14 mouse cellular contexts compared by ENCODE assay signal in genomic region chr15:101233183-101233582, GRCm38 (mm10). TPM values are rescaled to one million over a fixed set of nuclear protein-coding genes. Genes with fewer than 3 reads are reported as not detected.
DNase-seq lines count a peak whose midpoint lies in the region; TF ChIP-seq lines count a peak whose summit lies in the region.
"Had no signal": no experiment of that assay in that cellular context is flagged by ENCODE, and none has a peak within 500 bp of the region (broad histone marks: within the 10 kb centered on the region; RNA-seq: fewer than 3 reads in every experiment).

No protein-coding gene starts in this region.

- H3K4me1 ChIP-seq in thymus, adult 2 months (replicated peaks; ENCODE audit: control insufficient read depth, insufficient read depth, low read length), result peaks cover 49% of the 10 kb centered on the region

- WGBS in thymus, adult 2 months, result 83% methylated on average over 3 of the region's 3 CpGs

- no peak for TF ChIP-seq POLR2A in thymus, adult 2 months (IDR thresholded peaks at IDR 0.05; ENCODE audit: control insufficient read depth, extremely low read depth, insufficient read depth, low read length, poor library complexity)

- peak; percentile 39 for DNase-seq in adrenal gland, adult 2 months
- DNase-seq in adrenal gland, adult 8-10 months, result no peak
- no peak for DNase-seq in thymus, adult 2 months
- DNase-seq in thymus, postnatal 36 days, result no peak
- DNase-seq in lung, postnatal 10 days, result peak; percentile 59
- DNase-seq in cerebellum, postnatal 14 days, result no peak
- DNase-seq in right cerebral cortex, postnatal 14 days, result no peak
- no peak for DNase-seq in ovary, postnatal 10 days (ENCODE audit: low spot score)
- DNase-seq: cerebellum, adult 18-20 months; kidney, postnatal 14 days had no signal

- no peaks in the 10 kb centered on the region for H3K27me3 ChIP-seq in thymus, adult 2 months (ENCODE audit: control insufficient read depth, insufficient read depth, low read length)
- H3K27me3 ChIP-seq: forebrain, embryonic 15.5 days; hindbrain, embryonic 15.5 days had no signal

- TF ChIP-seq CTCF in thymus, adult 2 months (IDR thresholded peaks at IDR 0.05; ENCODE audit: borderline replicate concordance, control insufficient read depth, extremely low read depth, insufficient read depth, low read length, poor library complexity), result no peak

- no peak overlapping the region for H3K4me3 ChIP-seq in thymus, adult 2 months (ENCODE audit: control insufficient read depth, insufficient read depth, low read length)
- H3K4me3 ChIP-seq: forebrain, embryonic 15.5 days; hindbrain, embryonic 15.5 days; liver, embryonic 12.5 days; neural tube, embryonic 12.5 days had no signal

- H3K27ac ChIP-seq in thymus, adult 2 months (ENCODE audit: control insufficient read depth, insufficient read depth, low read length), result peak overlapping the region; percentile 16; the same call in 1 of the 2 replicates
- H3K27ac ChIP-seq: forebrain, embryonic 15.5 days; hindbrain, embryonic 15.5 days; liver, embryonic 12.5 days; neural tube, embryonic 12.5 days had no signal

- H3K36me3 ChIP-seq in thymus, adult 2 months (ENCODE audit: control insufficient read depth, insufficient read depth, low read length), result no peaks in the 10 kb centered on the region
- H3K36me3 ChIP-seq: hindbrain, embryonic 15.5 days had no signal

RNA-seq across cellular contexts. Expression of gene Grasp, which starts 9.2 kb away (rescaled TPM):
- total RNA-seq in adrenal gland, adult 2 months (2021), result 10 to 100 TPM; 16.4 to 21.0 TPM
- polyA plus RNA-seq in adrenal gland, adult 2 months (2012; rRNA removed), result 53.0 and 60.3 TPM in 2 replicates
- total RNA-seq in adrenal gland, adult 8-10 months (2022), result 10 to 100 TPM in 3 of 4 experiments, 1 to 10 TPM in 1; 8.8 to 19.6 (median 17.1) TPM
- polyA plus RNA-seq in thymus, adult 2 months (2012; rRNA removed), result 10.2 and 15.4 TPM in 2 replicates

RNA-seq across cellular contexts. Expression of gene Nr4a1, which starts 20.9 kb away (rescaled TPM):
- 100 to 1,000 TPM; 560 to 565 TPM for total RNA-seq in adrenal gland, adult 2 months (2021)
- 162 and 415 TPM in 2 replicates for polyA plus RNA-seq in adrenal gland, adult 2 months (2012; rRNA removed)
- 100 to 1,000 TPM in 2 of 4 experiments, 10 to 100 TPM in 2; 42.9 to 895 (median 124) TPM for total RNA-seq in adrenal gland, adult 8-10 months (2022)
- polyA plus RNA-seq in thymus, adult 2 months (2012; rRNA removed), result 164 TPM in 2 replicates

RNA-seq across cellular contexts. Expression of gene Atg101, which starts 50.9 kb away (rescaled TPM):
- 10 to 100 TPM; 38.6 to 58.8 TPM for total RNA-seq in adrenal gland, adult 2 months (2021)
- 31.9 and 35.4 TPM in 2 replicates for polyA plus RNA-seq in adrenal gland, adult 2 months (2012; rRNA removed)
- total RNA-seq in adrenal gland, adult 8-10 months (2022), result 10 to 100 TPM; 31.4 to 48.9 (median 37.0) TPM
- polyA plus RNA-seq in thymus, adult 2 months (2012; rRNA removed), result 68.5 and 75.2 TPM in 2 replicates

RNA-seq across cellular contexts. Expression of gene Acvr1b, which starts 59.3 kb away (rescaled TPM):
- 10 to 100 TPM in 1 of 2 experiments, 1 to 10 TPM in 1; 5.2 to 10.0 TPM for total RNA-seq in adrenal gland, adult 2 months (2021)
- polyA plus RNA-seq in adrenal gland, adult 2 months (2012; rRNA removed), result 10.1 and 11.2 TPM in 2 replicates
- 10 to 100 TPM in 3 of 4 experiments, 1 to 10 TPM in 1; 8.6 to 15.4 (median 12.1) TPM for total RNA-seq in adrenal gland, adult 8-10 months (2022)
- 34.9 and 35.3 TPM in 2 replicates for polyA plus RNA-seq in thymus, adult 2 months (2012; rRNA removed)

RNA-seq across cellular contexts. Expression of gene 6030408B16Rik, which starts 59.8 kb away (rescaled TPM):
- total RNA-seq in adrenal gland, adult 2 months (2021), result under 1 TPM; 0.40 to 0.52 TPM
- polyA plus RNA-seq in adrenal gland, adult 2 months (2012; rRNA removed), result 1.4 and 2.0 TPM in 2 replicates
- total RNA-seq in adrenal gland, adult 8-10 months (2022), result under 1 TPM; 0.49 to 0.91 (median 0.71) TPM
- polyA plus RNA-seq in thymus, adult 2 months (2012; rRNA removed), result 0.55 and 0.88 TPM in 2 replicates
- polyA plus RNA-seq: hindbrain, embryonic 15.5 days had no signal

Comparison
In these comparisons a context has a peak if more than half of its experiments do, and no peak if none do; other contexts are left out.
1. DNase-seq: peak in adrenal gland, adult 2 months (single experiment) and lung, postnatal 10 days (single experiment); none in adrenal gland, adult 8-10 months (single experiment), thymus, adult 2 months (single experiment), thymus, postnatal 36 days (0 of 2), cerebellum, postnatal 14 days (0 of 2), right cerebral cortex, postnatal 14 days (single experiment) and ovary, postnatal 10 days (single experiment).